Mouse (Mus musculus): Measurements from ENCODE around the gene Kif5a.

The Kif5a gene

GRCm38 (mm10) chr10:127189651-127190381 lies 73.3 kb downstream of the Kif5a start, which contains the start of gene Arhgef25:
TSS of gene Arhgef25 (minus strand) at chr10:127190083.
- peak; percentile 54 for DNase-seq

- DNase-seq = peak; percentile 69
Measured at GRCm38 (mm10) chr10:127189116-127189650, 74.0 kb downstream of the Kif5a start.

GRCm38 (mm10) chr10:127188465-127189115 lies 74.6 kb downstream of the Kif5a start:
- peak; percentile 70 for DNase-seq

GRCm38 (mm10) chr10:127188079-127188453 lies 75.1 kb downstream of the Kif5a start:
- no peak for DNase-seq

GRCm38 (mm10) chr10:127187371-127188078 lies 75.6 kb downstream of the Kif5a start:
- peak; percentile 76 for DNase-seq

- no peak for DNase-seq
Measured at GRCm38 (mm10) chr10:127186451-127186850, 76.7 kb downstream of the Kif5a start.

- DNase-seq = no peak
Measured at GRCm38 (mm10) chr10:127185506-127185905, 77.6 kb downstream of the Kif5a start.

GRCm38 (mm10) chr10:127185101-127185500 lies 78.0 kb downstream of the Kif5a start:
- DNase-seq = no peak

GRCm38 (mm10) chr10:127183759-127184158 lies 79.4 kb downstream of the Kif5a start:
- no peak for DNase-seq

- DNase-seq = no peak
Measured at GRCm38 (mm10) chr10:127182624-127183023, 80.5 kb downstream of the Kif5a start.

- no peak for DNase-seq
Measured at GRCm38 (mm10) chr10:127181566-127181965, 81.6 kb downstream of the Kif5a start.

GRCm38 (mm10) chr10:127180695-127181047 lies 82.5 kb downstream of the Kif5a start:
- no peak for DNase-seq

- DNase-seq = no peak
Measured at GRCm38 (mm10) chr10:127179871-127180694, 83.1 kb downstream of the Kif5a start, which contains the start of gene Slc26a10. TSS of gene Slc26a10 (minus strand) at chr10:127180645.

GRCm38 (mm10) chr10:127178286-127179027 lies 84.7 kb downstream of the Kif5a start:
- peak; percentile 30 for DNase-seq

GRCm38 (mm10) chr10:127177719-127178118 lies 85.4 kb downstream of the Kif5a start:
- peak; percentile 86 for DNase-seq

GRCm38 (mm10) chr10:127177235-127177634 lies 85.9 kb downstream of the Kif5a start:
- DNase-seq = no peak

GRCm38 (mm10) chr10:127176756-127177155 lies 86.4 kb downstream of the Kif5a start:
- DNase-seq = peak; percentile 10

- DNase-seq = peak; percentile 10
Measured at GRCm38 (mm10) chr10:127176228-127176627, 86.9 kb downstream of the Kif5a start.
